Mouse (Mus musculus) thymus, adult 2 months (tissue): ENCODE results near the gene Ephb2. TPM values are rescaled to one million over a fixed set of nuclear protein-coding genes. Genes with fewer than 3 reads are reported as not detected.

Experiments
- DNase-seq: peaks from one replicate; pipeline ENCODE4 v3.0.0; 2021
- H3K27ac ChIP-seq: fragments of 200-500 bp; 2 replicates; pipeline ENCODE4 v1.5.1; 2012; ENCODE audit warnings: low read length, control low read depth; ENCODE audit not compliant: control insufficient read depth, insufficient read depth
- H3K27me3 ChIP-seq: fragments of 200-500 bp; 2 replicates; pipeline ENCODE4 v1.6.1; 2012; ENCODE audit warnings: mild to moderate bottlenecking, low read length, moderate library complexity, mixed read lengths; ENCODE audit not compliant: control insufficient read depth, insufficient read depth
- H3K36me3 ChIP-seq: fragments of 200-500 bp; 2 replicates; pipeline ENCODE4 v1.6.1; 2012; ENCODE audit warnings: mild to moderate bottlenecking, low read length, moderate library complexity; ENCODE audit not compliant: control insufficient read depth, insufficient read depth
- H3K4me1 ChIP-seq: fragments of 200-500 bp; replicated peaks from 2 replicates; pipeline ENCODE4 v1.6.1; 2012; ENCODE audit warnings: low read length; ENCODE audit not compliant: control insufficient read depth, insufficient read depth
- H3K4me3 ChIP-seq: fragments of 200-500 bp; 2 replicates; pipeline ENCODE4 v1.5.1; 2012; ENCODE audit warnings: mild to moderate bottlenecking, low read length, control low read depth, moderate library complexity; ENCODE audit not compliant: control insufficient read depth, insufficient read depth
- CTCF ChIP-seq: fragments of 200-500 bp; IDR thresholded peaks from 2 replicates; pipeline ENCODE4 v1.5.1; 2012; ENCODE audit warnings: mild to moderate bottlenecking, control low read depth, low read length, moderate library complexity, borderline replicate concordance; ENCODE audit not compliant: control insufficient read depth, poor library complexity, insufficient read depth; ENCODE audit errors: extremely low read depth
- POLR2A ChIP-seq: fragments of 200-500 bp; IDR thresholded peaks from 2 replicates; pipeline ENCODE4 v1.6.1; 2012; ENCODE audit warnings: mild to moderate bottlenecking, low read length, control low read depth, moderate library complexity; ENCODE audit not compliant: control insufficient read depth, poor library complexity, insufficient read depth; ENCODE audit errors: extremely low read depth
- WGBS: fragments of 180-500 bp; shearing (Covaris S2); methylation state at CpG from one replicate; pipeline ENCODE4 v1.1.7; 2018; 5-methylcytosine and 5-hydroxymethylcytosine counted together
- polyA plus RNA-seq: library from polyadenylated mRNA; depleted of rRNA; stranded (reverse); fragments of >200 nt; gene quantifications from 2 replicates; pipeline ENCODE4 v1.2.3, GENCODE M21; 2012

The Ephb2 gene
- polyA plus RNA-seq, 1 experiment: 15.4 TPM

- no peak overlapping the region for H3K27ac ChIP-seq
- 92% methylated on average over 10 of the region's 10 CpGs for WGBS
- peaks cover 4% of the 10 kb centered on the region for H3K4me1 ChIP-seq
Observed at GRCm38 (mm10) chr4:136685431-136685869, 150.3 kb downstream of the Ephb2 start.

GRCm38 (mm10) chr4:136684485-136684884 is 151.3 kb downstream of the Ephb2 start:
- peak; percentile 32 for DNase-seq
- H3K27ac ChIP-seq: no peak overlapping the region
- TF ChIP-seq CTCF: no peak
- TF ChIP-seq POLR2A: no peak
- H3K36me3 ChIP-seq: no peaks in the 10 kb centered on the region
- H3K27me3 ChIP-seq: no peaks in the 10 kb centered on the region
- peaks cover 4% of the 10 kb centered on the region for H3K4me1 ChIP-seq
- H3K4me3 ChIP-seq: no peak overlapping the region
- 80% methylated on average over 6 of the region's 6 CpGs for WGBS

More at GRCm38 (mm10) chr4:136685431-136685869, 150.3 kb downstream of the Ephb2 start:
- no peaks in the 10 kb centered on the region for H3K36me3 ChIP-seq
- DNase-seq: no peak
- no peak overlapping the region for H3K4me3 ChIP-seq
- no peaks in the 10 kb centered on the region for H3K27me3 ChIP-seq
- no peak for TF ChIP-seq CTCF
- TF ChIP-seq POLR2A: no peak

- Histone ChIP-seq H3K27me3 (no peaks in the 10 kb centered on the region), H3K36me3 (no peaks in the 10 kb centered on the region), H3K4me1 (peaks cover 4% of the 10 kb centered on the region), H3K27ac (no peak overlapping the region), H3K4me3 (no peak overlapping the region)
- 86% methylated on average over 14 of the region's 14 CpGs for WGBS
- TF ChIP-seq POLR2A (no peak), CTCF (no peak)
- DNase-seq: no peak
Observed at GRCm38 (mm10) chr4:136680641-136681040, 155.1 kb downstream of the Ephb2 start.

GRCm38 (mm10) chr4:136679221-136679620 is 156.6 kb downstream of the Ephb2 start:
- H3K27me3 ChIP-seq: no peaks in the 10 kb centered on the region

GRCm38 (mm10) chr4:136678480-136678879 is 157.3 kb downstream of the Ephb2 start:
- Histone ChIP-seq H3K36me3 (no peaks in the 10 kb centered on the region), H3K4me1 (peaks cover 4% of the 10 kb centered on the region), H3K27ac (no peak overlapping the region), H3K4me3 (no peak overlapping the region), H3K27me3 (no peaks in the 10 kb centered on the region)
- WGBS: 2% methylated on average over 3 of the region's 3 CpGs
- TF ChIP-seq POLR2A: no peak
- TF ChIP-seq CTCF: peak; percentile 63; the same call in 1 of the 2 replicates
- peak; percentile 83 for DNase-seq

More at GRCm38 (mm10) chr4:136679221-136679620, 156.6 kb downstream of the Ephb2 start:
- WGBS: 96% methylated on average over 8 of the region's 8 CpGs
- no peak overlapping the region for H3K4me3 ChIP-seq
- H3K27ac ChIP-seq: no peak overlapping the region
- H3K36me3 ChIP-seq: no peaks in the 10 kb centered on the region
- DNase-seq: no peak
- TF ChIP-seq CTCF: no peak
- TF ChIP-seq POLR2A: no peak
- H3K4me1 ChIP-seq: peaks cover 4% of the 10 kb centered on the region

GRCm38 (mm10) chr4:136675439-136675838 is 160.3 kb downstream of the Ephb2 start:
- TF ChIP-seq POLR2A (no peak), CTCF (no peak)
- DNase-seq: no peak
- WGBS: 96% methylated on average over 9 of the region's 9 CpGs
- Histone ChIP-seq H3K27me3 (no peaks in the 10 kb centered on the region), H3K4me1 (no peaks in the 10 kb centered on the region), H3K4me3 (no peak overlapping the region), H3K36me3 (no peaks in the 10 kb centered on the region), H3K27ac (no peak overlapping the region)

GRCm38 (mm10) chr4:136672335-136673090 is 163.3 kb downstream of the Ephb2 start:
- H3K4me3 ChIP-seq: no peak overlapping the region
- no peak for TF ChIP-seq CTCF
- no peak for TF ChIP-seq POLR2A

More at GRCm38 (mm10) chr4:136672335-136673090, 163.3 kb downstream of the Ephb2 start:
- Histone ChIP-seq H3K27ac (no peak overlapping the region), H3K27me3 (no peaks in the 10 kb centered on the region), H3K4me1 (no peaks in the 10 kb centered on the region), H3K36me3 (no peaks in the 10 kb centered on the region)
- no peak for DNase-seq
- 99% methylated on average over 19 of the region's 19 CpGs for WGBS
